Mouse (Mus musculus) skeletal muscle tissue, adult 2 months (tissue): ENCODE measurements around the gene Nudcd3.

Experiments
- DNase-seq: peaks from one replicate; pipeline ENCODE4 v3.0.0-alpha.2; 2012; ENCODE audit warnings: low read depth, low spot score

Nudcd3 gene

DNA sequence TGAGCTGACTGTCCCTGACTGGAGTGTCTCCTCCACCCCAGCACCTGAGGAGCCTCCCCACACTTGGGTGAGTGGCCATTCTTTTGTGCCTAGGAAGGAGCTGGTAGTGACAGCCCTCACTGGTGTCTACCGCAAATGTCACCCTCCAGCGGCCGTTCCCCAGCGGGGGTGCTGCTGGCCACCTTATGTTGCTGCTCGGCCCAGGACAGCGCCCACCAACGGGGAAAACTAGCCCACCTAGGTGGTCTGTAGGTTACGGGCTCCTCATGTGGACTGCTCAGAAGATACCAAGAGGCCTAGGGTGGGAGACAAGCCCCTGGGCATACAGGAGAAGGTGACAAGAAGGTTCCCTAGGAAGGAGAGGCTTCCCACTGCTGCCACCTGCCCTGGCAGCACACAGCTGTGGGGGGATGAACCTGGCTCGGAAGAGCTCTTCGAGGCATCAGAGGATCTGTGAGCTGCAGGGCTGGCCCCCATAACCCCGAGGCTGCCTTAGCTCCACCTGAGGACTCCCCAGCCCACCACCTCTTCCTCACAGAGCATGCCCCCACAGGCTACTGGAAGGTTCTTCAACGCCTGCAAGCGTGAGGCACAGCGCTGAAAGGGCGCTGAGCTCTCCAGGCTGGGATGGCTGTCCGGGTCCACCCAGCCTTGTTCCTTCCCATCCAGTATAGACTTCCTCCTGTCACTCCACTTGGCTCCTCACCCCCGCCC lies 136.6 kb downstream of the Nudcd3 start:
- DNase-seq: no peak

- no peak for DNase-seq
Observed at GRCm38 (mm10) chr11:6063065-6063464, 137.2 kb downstream of the Nudcd3 start.

- DNase-seq: no peak
Observed at GRCm38 (mm10) chr11:6062329-6062728, 137.9 kb downstream of the Nudcd3 start.

- DNase-seq: no peak
Observed at GRCm38 (mm10) chr11:6061891-6062290, 138.3 kb downstream of the Nudcd3 start.

- DNase-seq: no peak
Observed at GRCm38 (mm10) chr11:6059162-6059561, 141.1 kb downstream of the Nudcd3 start.
